Mouse (Mus musculus) lung, adult 2 months (tissue): ENCODE measurements at regions not wholly inside any gene's neighbourhood (a gene's known extent, or its start where the extent isn't known, plus 50 kb on each side); places are given as distances from the start of the nearest gene placed in this dataset.

Experiments
- CTCF ChIP-seq: fragments of 200-500 bp; IDR thresholded peaks from 2 replicates; pipeline ENCODE4 v1.5.1; 2011; ENCODE audit warnings: mild to moderate bottlenecking, low read length, control low read depth; ENCODE audit not compliant: insufficient read depth
- POLR2A ChIP-seq: fragments of 200-500 bp; IDR thresholded peaks from 2 replicates; pipeline ENCODE4 v1.6.1; 2011; ENCODE audit warnings: low read depth, mild to moderate bottlenecking, control low read depth, low read length, borderline replicate concordance; ENCODE audit errors: extremely low read depth

DNA sequence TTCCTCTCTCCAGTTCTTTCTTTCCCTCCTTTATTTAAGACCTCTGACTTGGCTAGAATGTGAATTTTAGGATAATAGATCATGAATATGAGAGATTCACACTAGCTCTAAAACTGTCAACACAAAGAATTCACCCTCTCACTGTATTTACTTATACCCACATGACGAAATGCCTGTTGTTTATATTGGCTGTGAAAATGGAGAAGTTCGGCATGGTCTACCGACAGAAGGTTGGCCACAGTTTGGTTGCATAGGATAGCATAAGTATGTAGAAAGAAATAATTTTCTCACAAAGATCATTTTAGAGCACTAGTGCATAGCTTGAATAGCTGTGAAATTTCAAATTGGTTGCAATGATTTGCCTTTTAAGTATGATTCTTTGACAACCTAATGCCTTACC lies 237.2 kb upstream of the Prdm1 start:
- TF ChIP-seq CTCF, result no peak
- TF ChIP-seq POLR2A, result no peak
